Mouse (Mus musculus) myocyte (in vitro differentiated cells): Measurements from ENCODE around the gene Hist1h2ae. TPM values are rescaled to one million over a fixed set of nuclear protein-coding genes. Genes with fewer than 3 reads are reported as not detected.

Experiments used
- H3K27me3 ChIP-seq: one replicate; pipeline ENCODE4 v1.6.1; 2011; ENCODE audit not compliant: control insufficient read depth, insufficient read depth, insufficient read length
- H3K36me3 ChIP-seq: one replicate; pipeline ENCODE4 v1.6.1; 2011; ENCODE audit not compliant: control insufficient read depth, insufficient read depth
- H3K4me2 ChIP-seq: one replicate; pipeline ENCODE4 v1.6.1; 2011; ENCODE audit warnings: low read depth, control low read depth
- H3K4me3 ChIP-seq: one replicate; pipeline ENCODE4 v1.5.1; 2011; ENCODE audit warnings: mild to moderate bottlenecking, control low read depth, moderate library complexity
- H3K79me2 ChIP-seq: one replicate; pipeline ENCODE4 v1.6.1; 2011; ENCODE audit not compliant: control insufficient read depth, insufficient read depth
- H3ac ChIP-seq: one replicate; pipeline ENCODE4 v1.6.1; 2011; ENCODE audit not compliant: control insufficient read depth, insufficient read length
- CEBPB ChIP-seq: IDR thresholded peaks from 2 replicates; pipeline ENCODE4 v1.6.1; 2011; ENCODE audit warnings: mild to moderate bottlenecking, moderate library complexity; ENCODE audit not compliant: poor library complexity, insufficient read depth, severe bottlenecking
- E2F4 ChIP-seq: IDR thresholded peaks from one replicate; pipeline ENCODE4 v1.6.1; 2011; ENCODE audit warnings: mild to moderate bottlenecking, control low read depth, moderate library complexity; ENCODE audit not compliant: insufficient read depth
- MAX ChIP-seq: IDR thresholded peaks from one replicate; pipeline ENCODE4 v1.6.1; 2011; ENCODE audit warnings: low read depth, mild to moderate bottlenecking, control low read depth
- MYOD1 ChIP-seq, 3 experiments: IDR thresholded peaks; one replicate each; pipeline ENCODE4 v1.6.1; 2011; ENCODE audit warnings: control low read depth in 2 of 3, low read depth in 2 of 3, mild to moderate bottlenecking in 2 of 3, moderate library complexity in 1 of 3; ENCODE audit not compliant: insufficient read length in 2 of 3, control insufficient read depth in 1 of 3
- MYOG ChIP-seq, 3 experiments: IDR thresholded peaks; one replicate each; pipeline ENCODE4 v1.6.1; 2011; ENCODE audit warnings: control low read depth in 2 of 3, low read depth in 2 of 3, mild to moderate bottlenecking in 2 of 3; ENCODE audit not compliant: insufficient read length in 2 of 3, control insufficient read depth in 1 of 3, insufficient read depth in 1 of 3
- POLR2A ChIP-seq: IDR thresholded peaks from one replicate; pipeline ENCODE4 v1.6.1; 2011; ENCODE audit warnings: low read depth, mild to moderate bottlenecking, control low read depth, moderate library complexity; ENCODE audit not compliant: insufficient read length
- POLR2AphosphoS2 ChIP-seq: IDR thresholded peaks from one replicate; pipeline ENCODE4 v1.6.1; 2011; ENCODE audit warnings: low read depth, control low read depth; ENCODE audit not compliant: insufficient read length
- REST ChIP-seq: IDR thresholded peaks from one replicate; pipeline ENCODE4 v1.6.1; 2011; ENCODE audit warnings: mild to moderate bottlenecking, control low read depth, moderate library complexity; ENCODE audit not compliant: insufficient read depth, insufficient read length
- SRF ChIP-seq: IDR thresholded peaks from one replicate; pipeline ENCODE4 v1.6.1; 2011; ENCODE audit warnings: low read depth; ENCODE audit not compliant: control insufficient read depth, insufficient read length
- TCF12 ChIP-seq: IDR thresholded peaks from one replicate; pipeline ENCODE4 v1.6.1; 2011; ENCODE audit warnings: mild to moderate bottlenecking, control low read depth; ENCODE audit not compliant: poor library complexity, insufficient read depth, severe bottlenecking
- TCF3 ChIP-seq: IDR thresholded peaks from one replicate; pipeline ENCODE4 v1.6.1; 2011; ENCODE audit warnings: low read depth, control low read depth; ENCODE audit not compliant: insufficient read length
- USF1 ChIP-seq: IDR thresholded peaks from one replicate; pipeline ENCODE4 v1.6.1; 2011; ENCODE audit warnings: low read depth, mild to moderate bottlenecking, control low read depth, moderate library complexity
- polyA plus RNA-seq: library from polyadenylated mRNA; unstranded; fragments of >200 nt; fragmentation: generic; extraction: Trizol; gene quantifications from one replicate; pipeline ENCODE4 v1.2.1, GENCODE M21; 2012; ENCODE audit warnings: missing spikeins

The Hist1h2ae gene
- polyA plus RNA-seq, 1 experiment = 4.5 TPM

- H3K79me2 ChIP-seq = no peaks in the 10 kb centered on the region
- peak overlapping the region; percentile 96 for H3K4me2 ChIP-seq
- no peak overlapping the region for H3ac ChIP-seq
- TF ChIP-seq USF1 = no peak
- no peak for TF ChIP-seq TCF3
- no peak for TF ChIP-seq MAX
- TF ChIP-seq MYOG (IDR thresholded peaks at IDR 0.05; ENCODE audit: control insufficient read depth in 1 of 3, insufficient read depth in 1 of 3, insufficient read length in 2 of 3, low read depth in 2 of 3) = no peak
- no peak for TF ChIP-seq REST
- no peak for TF ChIP-seq MYOD1 (IDR thresholded peaks at IDR 0.05; ENCODE audit: control insufficient read depth in 1 of 3, insufficient read length in 2 of 3, low read depth in 2 of 3)
- peak overlapping the region; percentile 33 for H3K4me3 ChIP-seq
- no peaks in the 10 kb centered on the region for H3K27me3 ChIP-seq
- no peaks in the 10 kb centered on the region for H3K36me3 ChIP-seq
These were observed 13.3 kb upstream of the Hist1h2ae start for GRCm38 (mm10) chr13:23584331-23584730.

GRCm38 (mm10) chr13:23583387-23584068, 12.5 kb upstream of the Hist1h2ae start:
- Histone ChIP-seq H3K36me3 (no peaks in the 10 kb centered on the region), H3K79me2 (no peaks in the 10 kb centered on the region), H3K27me3 (no peaks in the 10 kb centered on the region), H3K4me3 (peak overlapping the region; percentile 33), H3K4me2 (peak overlapping the region; percentile 96), H3ac (no peak overlapping the region)
- TF ChIP-seq POLR2AphosphoS2 (peak; percentile 14), MYOG (IDR thresholded peaks at IDR 0.05; ENCODE audit: control insufficient read depth in 1 of 3, insufficient read depth in 1 of 3, insufficient read length in 2 of 3, low read depth in 2 of 3) (no peak)

- H3K4me2 ChIP-seq = peak overlapping the region; percentile 96
- no peaks in the 10 kb centered on the region for H3K27me3 ChIP-seq
- no peaks in the 10 kb centered on the region for H3K36me3 ChIP-seq
- H3ac ChIP-seq = no peak overlapping the region
- no peaks in the 10 kb centered on the region for H3K79me2 ChIP-seq
- peak overlapping the region; percentile 24 for H3K4me3 ChIP-seq
- TF ChIP-seq MYOD1 (IDR thresholded peaks at IDR 0.05; ENCODE audit: control insufficient read depth in 1 of 3, insufficient read length in 2 of 3, low read depth in 2 of 3) (no peak), REST (no peak), TCF3 (no peak), E2F4 (no peak), CEBPB (no peak), SRF (no peak), TCF12 (no peak), USF1 (no peak)
These were observed 11.4 kb upstream of the Hist1h2ae start for GRCm38 (mm10) chr13:23582219-23583056.

GRCm38 (mm10) chr13:23581408-23582218, 10.6 kb upstream of the Hist1h2ae start, which contains the start of gene Hist1h4d:
Gene Hist1h4d, plus strand, starts transcription at chr13:23581598.
- Histone ChIP-seq H3K79me2 (no peaks in the 10 kb centered on the region), H3K4me3 (peak within 1 kb of the TSS; percentile 24), H3K4me2 (peak within 1 kb of the TSS; percentile 96), H3ac (no peak within 1 kb of the TSS), H3K36me3 (no peaks in the 10 kb centered on the region), H3K27me3 (no peaks in the 10 kb centered on the region)
- TF ChIP-seq POLR2A = peak; percentile 97
- TF ChIP-seq POLR2AphosphoS2 = peak; percentile 100
- no peak for TF ChIP-seq MYOD1 (IDR thresholded peaks at IDR 0.05; ENCODE audit: control insufficient read depth in 1 of 3, insufficient read length in 2 of 3, low read depth in 2 of 3)
- TF ChIP-seq E2F4 = peak; percentile 20
- no peak for TF ChIP-seq TCF3

- H3K79me2 ChIP-seq = no peaks in the 10 kb centered on the region
- H3K4me2 ChIP-seq = no peak overlapping the region
- H3K4me3 ChIP-seq = no peak overlapping the region
- TF ChIP-seq CEBPB = no peak
- TF ChIP-seq POLR2A = no peak
- TF ChIP-seq TCF12 = no peak
- TF ChIP-seq USF1 = no peak
- no peak for TF ChIP-seq MYOG (IDR thresholded peaks at IDR 0.05; ENCODE audit: control insufficient read depth in 1 of 3, insufficient read depth in 1 of 3, insufficient read length in 2 of 3, low read depth in 2 of 3)
- no peak for TF ChIP-seq E2F4
- TF ChIP-seq REST = no peak
- no peak for TF ChIP-seq MAX
- TF ChIP-seq SRF = no peak
- no peak for TF ChIP-seq POLR2AphosphoS2
- TF ChIP-seq MYOD1 (IDR thresholded peaks at IDR 0.05; ENCODE audit: control insufficient read depth in 1 of 3, insufficient read length in 2 of 3, low read depth in 2 of 3) = no peak
- no peak for TF ChIP-seq TCF3
- no peaks in the 10 kb centered on the region for H3K27me3 ChIP-seq
- H3ac ChIP-seq = no peak overlapping the region
- H3K36me3 ChIP-seq = no peaks in the 10 kb centered on the region
These were observed 6.8 kb upstream of the Hist1h2ae start for GRCm38 (mm10) chr13:23577835-23578234.
